Mouse (Mus musculus) megakaryocyte, embryonic 14.5 days (primary cell): Measurements from ENCODE around the gene Olfr1432.

Experiments used
- FLI1 ChIP-seq: IDR thresholded peaks from 2 replicates; pipeline ENCODE4 v1.6.1; 2012; ENCODE audit warnings: low read length, inconsistent platforms, mixed read lengths
- GATA1 ChIP-seq: IDR thresholded peaks from 3 replicates; pipeline ENCODE4 v1.6.1; 2012; ENCODE audit warnings: mixed read lengths, low read length, inconsistent platforms, borderline replicate concordance

GRCm38 (mm10) chr19:12241559-12241958, 9.2 kb upstream of the Olfr1432 start, which contains the start of gene Olfr262:
- TF ChIP-seq GATA1 (no peak), FLI1 (no peak)
